Mouse (Mus musculus): ENCODE measurements around the gene Dnajc22. TPM values are rescaled to one million over a fixed set of nuclear protein-coding genes. Genes with fewer than 3 reads are reported as not detected.

Gene Dnajc22
- polyA plus RNA-seq, 1 experiment from 2014 or later = 14.4 TPM

DNA sequence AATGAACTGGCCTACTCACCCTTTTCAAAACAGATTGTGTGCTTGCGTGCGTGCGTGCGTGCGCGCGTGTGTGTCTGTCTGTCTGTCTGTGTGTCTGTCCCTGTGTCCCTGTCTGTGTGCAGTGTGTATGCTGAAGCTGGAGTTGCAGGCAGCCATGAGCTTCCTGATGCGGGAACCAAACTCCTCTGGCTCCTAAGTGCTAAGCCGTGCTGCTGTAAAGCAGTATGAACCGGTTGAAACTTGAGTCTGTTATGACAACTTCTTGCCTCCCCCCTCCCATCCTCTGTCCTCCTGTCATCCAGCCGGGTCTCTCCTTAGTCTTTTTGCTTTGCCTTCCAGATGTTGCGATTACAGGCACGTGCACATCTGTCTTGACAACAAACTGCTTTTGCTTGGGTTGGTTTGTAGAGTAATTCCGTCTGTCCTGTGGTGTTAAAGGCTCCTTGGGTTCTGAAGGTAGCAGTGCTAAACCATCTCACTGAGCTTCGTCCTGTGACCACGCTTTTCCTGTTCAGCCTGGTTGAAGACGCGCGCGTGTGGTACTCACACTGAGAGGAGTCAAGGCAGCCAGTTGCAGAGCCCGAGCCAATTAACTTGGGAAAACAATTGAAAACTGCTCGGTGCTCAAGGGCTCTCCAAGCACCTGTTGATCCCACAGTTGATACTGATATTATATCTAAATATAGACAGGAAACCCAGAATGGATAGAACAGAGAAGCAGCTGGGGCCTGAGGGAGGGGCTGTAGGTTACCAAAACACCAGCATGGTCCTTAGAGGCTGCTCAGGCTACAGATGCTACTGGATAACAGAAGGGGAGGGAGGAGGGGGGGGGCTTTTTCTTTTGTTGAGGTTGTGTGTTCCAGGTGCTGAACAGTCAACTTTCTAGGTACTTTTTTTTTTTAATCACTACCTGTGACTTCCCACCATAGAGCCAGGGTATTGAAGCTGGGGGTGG is 37.3 kb downstream of the Dnajc22 start:
- H3K4me2 ChIP-seq (replicated peaks; ENCODE audit: low read depth) = no peak overlapping the region
- H3K9ac ChIP-seq (ENCODE audit: low read length) = no peak overlapping the region
- H3K9me3 ChIP-seq (ENCODE audit: control insufficient read depth, low read length) = no peaks in the 10 kb centered on the region
- H3K27me3 ChIP-seq (ENCODE audit: control insufficient read depth, insufficient read depth, low read length) = no peaks in the 10 kb centered on the region
- H3K27ac ChIP-seq (replicated peaks) = no peak overlapping the region
- DNase-seq (ENCODE audit: low spot score) = no peak
- no peaks in the 10 kb centered on the region for H3K36me3 ChIP-seq (ENCODE audit: control insufficient read depth, insufficient read depth, low read length)
- no peaks in the 10 kb centered on the region; the same call in 1 of the 2 replicates for H3K4me1 ChIP-seq (replicated peaks; ENCODE audit: control insufficient read depth, insufficient read depth)
- TF ChIP-seq EP300 (optimal IDR thresholded peaks at IDR 0.05) = no peak
- no peak for TF ChIP-seq CTCF (IDR thresholded peaks at IDR 0.05; ENCODE audit: low read depth)
- H3K4me3 ChIP-seq (ENCODE audit: low read depth, low read length) = no peak overlapping the region
- WGBS = 55% methylated on average over 22 of the region's 22 CpGs
- ATAC-seq (ENCODE audit: low FRiP score, low TSS enrichment) = no peak

DNA sequence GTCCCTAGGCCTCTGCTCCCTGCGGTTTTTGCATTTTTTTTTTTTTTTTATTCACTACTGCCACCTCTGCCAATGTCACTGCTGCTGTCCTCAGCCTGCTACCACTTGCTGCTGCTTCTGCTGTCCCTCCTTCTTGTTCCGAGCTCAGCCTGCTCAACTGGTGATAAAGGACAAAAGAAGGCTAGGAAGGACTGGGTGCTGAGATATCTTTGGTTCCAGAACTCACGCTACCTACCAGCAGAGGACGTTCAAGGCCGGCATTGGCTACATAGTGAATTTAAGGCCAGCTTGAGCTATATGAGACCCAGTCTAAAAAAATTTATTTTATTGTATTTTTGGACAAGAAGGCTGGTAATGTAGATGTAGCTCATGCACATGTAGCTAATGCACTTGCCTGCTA is 45.4 kb downstream of the Dnajc22 start:
- 74% methylated on average over 5 of the region's 5 CpGs for WGBS
- H3K9ac ChIP-seq (ENCODE audit: low read length) = no peak overlapping the region
- ATAC-seq (ENCODE audit: low FRiP score, low TSS enrichment) = no peak

DNA sequence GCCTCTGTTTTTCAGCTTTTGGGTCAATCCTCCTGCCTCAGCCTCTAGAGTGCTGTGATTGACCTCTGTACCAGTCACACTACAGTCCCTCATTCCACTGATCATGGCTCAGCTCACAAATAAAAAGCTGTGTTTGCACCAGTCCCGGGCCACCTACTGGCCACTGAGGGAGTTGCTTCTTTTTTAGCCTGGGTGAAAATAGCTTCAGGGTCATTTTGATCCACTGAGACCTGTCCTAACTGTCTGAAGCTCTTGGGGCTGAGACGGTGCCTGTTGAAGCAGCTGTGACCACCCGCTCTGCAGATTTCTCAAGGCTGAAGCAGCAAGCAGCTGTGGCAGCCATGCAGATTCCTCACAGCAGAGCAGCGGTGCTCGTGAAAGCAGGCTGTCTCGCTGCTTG is 46.7 kb downstream of the Dnajc22 start:
- Histone ChIP-seq H3K4me1 (replicated peaks; ENCODE audit: control insufficient read depth, insufficient read depth) (no peaks in the 10 kb centered on the region), H3K4me2 (replicated peaks; ENCODE audit: low read depth) (no peak overlapping the region), H3K9ac (ENCODE audit: low read length) (no peak overlapping the region), H3K27ac (replicated peaks) (0 out of 2 replicates have a peak overlapping the region, but pooled peaks have one; percentile 1), H3K4me3 (ENCODE audit: low read depth, low read length) (no peak overlapping the region), H3K9me3 (ENCODE audit: control insufficient read depth, low read length) (no peaks in the 10 kb centered on the region), H3K27me3 (ENCODE audit: control insufficient read depth, insufficient read depth, low read length) (no peaks in the 10 kb centered on the region), H3K36me3 (ENCODE audit: control insufficient read depth, insufficient read depth, low read length) (no peaks in the 10 kb centered on the region)
- DNase-seq (ENCODE audit: low spot score) (peak; percentile 68), ATAC-seq (ENCODE audit: low FRiP score, low TSS enrichment) (peak; percentile 69)
- 64% methylated on average over 6 of the region's 6 CpGs for WGBS
- no peak for TF ChIP-seq EP300 (optimal IDR thresholded peaks at IDR 0.05)
- TF ChIP-seq CTCF (IDR thresholded peaks at IDR 0.05; ENCODE audit: low read depth) = peak; percentile 85

More for the DNA sequence above, 45.4 kb downstream of the Dnajc22 start:
- TF ChIP-seq EP300 (optimal IDR thresholded peaks at IDR 0.05) = no peak
- TF ChIP-seq CTCF (IDR thresholded peaks at IDR 0.05; ENCODE audit: low read depth) = no peak
- no peaks in the 10 kb centered on the region for H3K4me1 ChIP-seq (replicated peaks; ENCODE audit: control insufficient read depth, insufficient read depth)
- no peaks in the 10 kb centered on the region for H3K27me3 ChIP-seq (ENCODE audit: control insufficient read depth, insufficient read depth, low read length)
- H3K36me3 ChIP-seq (ENCODE audit: control insufficient read depth, insufficient read depth, low read length) = no peaks in the 10 kb centered on the region
- H3K4me3 ChIP-seq (ENCODE audit: low read depth, low read length) = no peak overlapping the region
- no peak overlapping the region for H3K27ac ChIP-seq (replicated peaks)
- H3K4me2 ChIP-seq (replicated peaks; ENCODE audit: low read depth) = no peak overlapping the region
- no peaks in the 10 kb centered on the region for H3K9me3 ChIP-seq (ENCODE audit: control insufficient read depth, low read length)
- DNase-seq (ENCODE audit: low spot score) = no peak

DNA sequence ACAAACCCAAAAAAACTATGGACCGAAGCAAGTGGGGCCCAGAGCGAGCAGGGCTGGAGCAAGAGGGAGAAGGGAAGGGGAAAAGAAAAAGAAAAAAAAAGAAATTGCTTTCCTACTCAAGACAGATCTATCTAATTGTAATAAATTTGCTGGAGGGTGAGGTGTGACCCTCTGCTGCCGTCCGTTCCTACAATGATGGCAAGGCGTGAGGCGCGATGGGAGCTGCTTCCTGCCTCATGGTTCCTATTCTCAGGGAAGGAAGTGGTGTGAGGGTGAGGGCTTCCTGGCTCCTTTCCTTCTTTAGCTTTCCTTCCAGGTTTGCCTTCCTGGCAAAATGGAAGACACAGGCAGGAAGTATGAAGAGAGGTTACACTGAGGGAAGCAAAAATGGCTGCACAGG is 57.5 kb downstream of the Dnajc22 start:
- no peaks in the 10 kb centered on the region for H3K9me3 ChIP-seq (ENCODE audit: control insufficient read depth, low read length)
- H3K36me3 ChIP-seq (ENCODE audit: control insufficient read depth, insufficient read depth, low read length) = peaks cover 10% of the 10 kb centered on the region; the same call in 1 of the 2 replicates
- no peaks in the 10 kb centered on the region for H3K4me1 ChIP-seq (replicated peaks; ENCODE audit: control insufficient read depth, insufficient read depth)
- no peak overlapping the region for H3K9ac ChIP-seq (ENCODE audit: low read length)
- H3K4me3 ChIP-seq (ENCODE audit: low read depth, low read length) = no peak overlapping the region
- H3K27ac ChIP-seq (replicated peaks) = no peak overlapping the region
- H3K27me3 ChIP-seq (ENCODE audit: control insufficient read depth, insufficient read depth, low read length) = no peaks in the 10 kb centered on the region
- ATAC-seq (ENCODE audit: low FRiP score, low TSS enrichment) (no peak), DNase-seq (ENCODE audit: low spot score) (no peak)
- WGBS = 91% methylated on average over 7 of the region's 7 CpGs
- no peak overlapping the region for H3K4me2 ChIP-seq (replicated peaks; ENCODE audit: low read depth)
- no peak for TF ChIP-seq CTCF (IDR thresholded peaks at IDR 0.05; ENCODE audit: low read depth)
- no peak for TF ChIP-seq EP300 (optimal IDR thresholded peaks at IDR 0.05)

DNA sequence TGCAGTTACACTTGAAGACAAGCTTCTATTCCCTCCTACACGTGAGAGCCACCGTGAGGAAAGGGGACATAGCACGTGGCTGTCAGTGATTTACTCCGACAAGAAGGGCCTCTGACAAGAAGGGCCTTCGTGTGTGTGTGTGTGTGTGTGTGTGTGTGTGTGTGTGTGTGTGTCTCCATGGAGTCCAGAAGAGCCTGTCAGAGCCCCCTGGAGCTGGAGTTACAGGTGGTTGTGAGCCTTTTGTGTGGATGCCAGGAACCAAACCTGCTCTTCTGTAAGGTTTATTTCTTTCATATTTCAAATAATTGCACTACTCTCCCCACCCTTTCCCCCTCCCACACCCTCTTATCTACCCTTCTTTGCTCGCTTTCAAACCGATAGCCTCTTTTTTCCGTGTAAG is 58.4 kb downstream of the Dnajc22 start:
- Histone ChIP-seq H3K9ac (ENCODE audit: low read length) (no peak overlapping the region), H3K27me3 (ENCODE audit: control insufficient read depth, insufficient read depth, low read length) (no peaks in the 10 kb centered on the region), H3K36me3 (ENCODE audit: control insufficient read depth, insufficient read depth, low read length) (0 out of 2 replicates have a peak, but pooled peaks cover 3% of the 10 kb centered on the region), H3K9me3 (ENCODE audit: control insufficient read depth, low read length) (no peaks in the 10 kb centered on the region), H3K4me3 (ENCODE audit: low read depth, low read length) (no peak overlapping the region), H3K4me1 (replicated peaks; ENCODE audit: control insufficient read depth, insufficient read depth) (no peaks in the 10 kb centered on the region), H3K27ac (replicated peaks) (no peak overlapping the region), H3K4me2 (replicated peaks; ENCODE audit: low read depth) (no peak overlapping the region)
- 61% methylated on average over 8 of the region's 8 CpGs for WGBS
- TF ChIP-seq CTCF (IDR thresholded peaks at IDR 0.05; ENCODE audit: low read depth) (no peak), EP300 (optimal IDR thresholded peaks at IDR 0.05) (no peak)
- no peak for ATAC-seq (ENCODE audit: low FRiP score, low TSS enrichment)
- DNase-seq (ENCODE audit: low spot score) = no peak

DNA sequence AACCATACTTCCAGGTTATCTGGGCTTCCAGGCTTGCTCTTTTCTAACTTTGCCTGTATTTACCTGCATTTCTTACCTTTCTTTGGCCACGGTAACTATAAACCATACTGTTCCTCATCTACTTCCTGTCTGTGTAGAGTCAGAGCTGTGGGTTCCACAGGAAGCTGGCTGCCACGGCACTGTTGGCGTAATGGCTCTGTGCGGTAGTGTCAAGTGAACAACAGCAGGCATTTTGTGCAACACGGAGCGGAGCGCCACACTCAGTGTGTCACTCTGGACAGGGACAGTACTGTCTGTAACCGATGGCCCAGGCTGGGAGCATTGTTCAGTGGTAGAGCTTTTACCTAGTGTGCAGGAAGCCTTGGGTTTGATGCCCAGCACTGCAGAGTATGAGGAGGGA is 60.5 kb downstream of the Dnajc22 start:
- Histone ChIP-seq H3K27me3 (ENCODE audit: control insufficient read depth, insufficient read depth, low read length) (no peaks in the 10 kb centered on the region), H3K4me1 (replicated peaks; ENCODE audit: control insufficient read depth, insufficient read depth) (no peaks in the 10 kb centered on the region), H3K36me3 (ENCODE audit: control insufficient read depth, insufficient read depth, low read length) (no peaks in the 10 kb centered on the region), H3K9me3 (ENCODE audit: control insufficient read depth, low read length) (no peaks in the 10 kb centered on the region), H3K9ac (ENCODE audit: low read length) (no peak overlapping the region), H3K4me3 (ENCODE audit: low read depth, low read length) (no peak overlapping the region), H3K27ac (replicated peaks) (no peak overlapping the region), H3K4me2 (replicated peaks; ENCODE audit: low read depth) (no peak overlapping the region)
- no peak for DNase-seq (ENCODE audit: low spot score)
- 95% methylated on average over 8 of the region's 8 CpGs for WGBS
- no peak for ATAC-seq (ENCODE audit: low FRiP score, low TSS enrichment)
- no peak for TF ChIP-seq CTCF (IDR thresholded peaks at IDR 0.05; ENCODE audit: low read depth)
- TF ChIP-seq EP300 (optimal IDR thresholded peaks at IDR 0.05) = no peak

Small RNA genes lying within 50 kb of the gene (microRNA-seq; reads per million reads assigned to microRNA genes)
- gene Mir6960 = not detected

Other genes with a start within 250 kb of the Dnajc22 start
- gene Kmt2d, start 222.0 kb upstream of the Dnajc22 start, polyA plus RNA-seq (2015; fragmentation: Nextera tagmentation; extraction: Ambion mirVana) = 5.1 TPM in 2 replicates
- gene Rhebl1, start 198.6 kb upstream of the Dnajc22 start, polyA plus RNA-seq (2015; fragmentation: Nextera tagmentation; extraction: Ambion mirVana) = 3.9 and 4.1 TPM in 2 replicates
- gene Dhh, start 194.6 kb upstream of the Dnajc22 start, polyA plus RNA-seq (2015; fragmentation: Nextera tagmentation; extraction: Ambion mirVana) = 0.89 and 1.1 TPM in 2 replicates
- gene Lmbr1l, start 174.9 kb upstream of the Dnajc22 start, polyA plus RNA-seq (2015; fragmentation: Nextera tagmentation; extraction: Ambion mirVana) = 7.7 and 9.4 TPM in 2 replicates
- 470 and 552 TPM in 2 replicates for gene Tuba1b, start 158.6 kb upstream of the Dnajc22 start, polyA plus RNA-seq (2015; fragmentation: Nextera tagmentation; extraction: Ambion mirVana)
- gene Gm49450, start 139.6 kb upstream of the Dnajc22 start, polyA plus RNA-seq (2015; fragmentation: Nextera tagmentation; extraction: Ambion mirVana) = not detected in 2 replicates
- 537 and 602 TPM in 2 replicates for gene Tuba1a, start 139.5 kb upstream of the Dnajc22 start, polyA plus RNA-seq (2015; fragmentation: Nextera tagmentation; extraction: Ambion mirVana)
- gene Tuba1c, start 63.3 kb upstream of the Dnajc22 start, polyA plus RNA-seq (2015; fragmentation: Nextera tagmentation; extraction: Ambion mirVana) = 145 and 159 TPM in 2 replicates
- 25.7 and 28.6 TPM in 2 replicates for gene Prph, start 38.0 kb upstream of the Dnajc22 start, polyA plus RNA-seq (2015; fragmentation: Nextera tagmentation; extraction: Ambion mirVana)
- gene Troap, start 18.6 kb upstream of the Dnajc22 start, polyA plus RNA-seq (2015; fragmentation: Nextera tagmentation; extraction: Ambion mirVana) = 5.1 and 7.1 TPM in 2 replicates
- not detected in 2 replicates for gene C1ql4, start 5.4 kb upstream of the Dnajc22 start, polyA plus RNA-seq (2015; fragmentation: Nextera tagmentation; extraction: Ambion mirVana)
- gene Spats2, start 32.7 kb downstream of the Dnajc22 start, polyA plus RNA-seq (2015; fragmentation: Nextera tagmentation; extraction: Ambion mirVana) = 13.7 and 13.9 TPM in 2 replicates
- 0.29 and 0.30 TPM in 2 replicates for gene Kcnh3, start 131.7 kb downstream of the Dnajc22 start, polyA plus RNA-seq (2015; fragmentation: Nextera tagmentation; extraction: Ambion mirVana)
- 64.2 and 66.4 TPM in 2 replicates for gene Mcrs1, start 158.8 kb downstream of the Dnajc22 start, polyA plus RNA-seq (2015; fragmentation: Nextera tagmentation; extraction: Ambion mirVana)
- 16.1 and 18.3 TPM in 2 replicates for gene Prpf40b, start 201.9 kb downstream of the Dnajc22 start, polyA plus RNA-seq (2015; fragmentation: Nextera tagmentation; extraction: Ambion mirVana)
- 0.28 TPM in 1 of 2 replicates, not detected in the other for gene Fam186b, start 202.7 kb downstream of the Dnajc22 start, polyA plus RNA-seq (2015; fragmentation: Nextera tagmentation; extraction: Ambion mirVana)

Measured in stomach, postnatal 0 days (tissue).